Mouse (Mus musculus) ES-E14 (cell line): Measurements from ENCODE around the gene Rhou. TPM values are rescaled to one million over a fixed set of nuclear protein-coding genes. Genes with fewer than 3 reads are reported as not detected.
"Not testable (repeated sequence)": the region's sequence is repeated elsewhere in the genome, so short reads cannot be mapped to it uniquely, and the experiment has no call there.

ENCODE experiments used
- DNase-seq: peaks from one replicate; pipeline ENCODE4 v3.0.0-alpha.2; 2013; ENCODE audit warnings: low read depth, low spot score
- H3K27ac ChIP-seq: 2 replicates; pipeline ENCODE4 v1.5.1; 2012; ENCODE audit warnings: low read depth, mild to moderate bottlenecking, low read length, moderate library complexity, mixed read lengths; ENCODE audit not compliant: poor library complexity, insufficient read depth, severe bottlenecking
- H3K36me3 ChIP-seq: 2 replicates; pipeline ENCODE4 v1.6.1; 2012; ENCODE audit warnings: mild to moderate bottlenecking, low read length, moderate library complexity, mixed read lengths; ENCODE audit not compliant: control insufficient read depth, poor library complexity, insufficient read depth, severe bottlenecking
- H3K4me1 ChIP-seq, 2 experiments: fragments of 150-350 bp in 1 of 2; sonication (generic) in 1 of 2; 2 replicates each; pipeline ENCODE4 v1.6.1; 2012; ENCODE audit warnings: low read length in 2 of 2, mild to moderate bottlenecking in 1 of 2, mixed read lengths in 1 of 2; ENCODE audit not compliant: control insufficient read depth in 2 of 2, insufficient read depth in 2 of 2, poor library complexity in 1 of 2
- H3K4me3 ChIP-seq, 2 experiments: fragments of 150-350 bp in 1 of 2; sonication (generic) in 1 of 2; 2 replicates each; pipeline ENCODE4 v1.5.1; 2012; ENCODE audit warnings: low read length in 2 of 2, low read depth in 1 of 2, mild to moderate bottlenecking in 1 of 2, mixed read lengths in 1 of 2; ENCODE audit not compliant: insufficient read depth in 1 of 2, poor library complexity in 1 of 2, severe bottlenecking in 1 of 2
- H3K9ac ChIP-seq: 2 replicates; pipeline ENCODE4 v1.6.1; 2012; ENCODE audit warnings: low read depth, mild to moderate bottlenecking, low read length, mixed read lengths; ENCODE audit not compliant: poor library complexity, insufficient read depth, severe bottlenecking
- H3K9me3 ChIP-seq: fragments of 150-350 bp; sonication (generic); 2 replicates; pipeline ENCODE4 v1.6.1; 2012; ENCODE audit warnings: low read depth, mild to moderate bottlenecking, low read length; ENCODE audit not compliant: control insufficient read depth, insufficient read depth
- CHD2 ChIP-seq: IDR thresholded peaks from 2 replicates; pipeline ENCODE4 v1.6.1; 2014; ENCODE audit warnings: mild to moderate bottlenecking, low read depth, low read length, inconsistent platforms
- HCFC1 ChIP-seq: IDR thresholded peaks from 2 replicates; pipeline ENCODE4 v1.6.1; 2012; ENCODE audit warnings: low read length, inconsistent platforms, borderline replicate concordance; ENCODE audit not compliant: insufficient read depth
- MAFK ChIP-seq: IDR thresholded peaks from 2 replicates; pipeline ENCODE4 v1.6.1; 2014; ENCODE audit warnings: mild to moderate bottlenecking, low read depth, low read length, inconsistent platforms; ENCODE audit not compliant: insufficient read depth
- ZC3H11A ChIP-seq: IDR thresholded peaks from 2 replicates; pipeline ENCODE4 v1.6.1; 2012; ENCODE audit warnings: low read depth, mild to moderate bottlenecking, inconsistent platforms, low read length, borderline replicate concordance
- ZNF384 ChIP-seq: IDR thresholded peaks from 2 replicates; pipeline ENCODE4 v1.6.1; 2012; ENCODE audit warnings: low read depth, low read length, inconsistent platforms
- in situ Hi-C, 2 experiments: fragments of 600-800 bp; cut with MboI; formaldehyde crosslinking; loops; one replicate each; pipeline ENCODE4 v1.15.1; 2025; ENCODE audit warnings: low sequenced_read_pairs in 2 of 2, inconsistent platforms in 1 of 2; ENCODE audit not compliant: unreplicated experiment in 2 of 2
- total RNA-seq: library from RNA; depleted of rRNA; stranded (reverse); fragments of 300-350 nt; gene quantifications from 2 replicates; pipeline ENCODE4 v1.2.3, GENCODE M21; 2012

The Rhou gene
- total RNA-seq, 1 experiment = 12.7 TPM

GRCm38 (mm10) chr8:123630058-123630457, 23.7 kb upstream of the Rhou start:
- no peak for DNase-seq
- in situ Hi-C loops = no loop called here
- Histone ChIP-seq H3K9me3 (no peaks in the 10 kb centered on the region), H3K27ac (no peak overlapping the region), H3K4me1 (peaks cover 0 to 3% of the 10 kb centered on the region in 2 experiments; a peak in 1 of 4 replicates), H3K4me3 (no peak overlapping the region), H3K36me3 (no peaks in the 10 kb centered on the region), H3K9ac (no peak overlapping the region)
- no peak for TF ChIP-seq HCFC1
- TF ChIP-seq ZNF384 = no peak
- TF ChIP-seq MAFK = no peak
- no peak for TF ChIP-seq ZC3H11A
- no peak for TF ChIP-seq CHD2

GRCm38 (mm10) chr8:123630841-123631251, 22.9 kb upstream of the Rhou start:
- H3K27ac ChIP-seq = no peak overlapping the region
- no peak overlapping the region for H3K9ac ChIP-seq
- no peaks in the 10 kb centered on the region for H3K9me3 ChIP-seq
- H3K36me3 ChIP-seq = no peaks in the 10 kb centered on the region
- in situ Hi-C loops = no loop called here
- no peak for DNase-seq
- no peak overlapping the region for H3K4me3 ChIP-seq
- no peak for TF ChIP-seq MAFK
- peaks cover 0 to 3% of the 10 kb centered on the region in 2 experiments; a peak in 1 of 4 replicates for H3K4me1 ChIP-seq

- H3K27ac ChIP-seq, in situ Hi-C loops, DNase-seq, H3K4me3 ChIP-seq, H3K36me3 ChIP-seq, H3K4me1 ChIP-seq, H3K9ac ChIP-seq, H3K9me3 ChIP-seq: not testable (repeated sequence)
Observed at GRCm38 (mm10) chr8:123631746-123632145, 22.0 kb upstream of the Rhou start.

- peaks cover 0 to 3% of the 10 kb centered on the region in 2 experiments; a peak in 1 of 4 replicates for H3K4me1 ChIP-seq
- TF ChIP-seq ZNF384 (no peak), CHD2 (no peak)
- no peak overlapping the region for H3K4me3 ChIP-seq
- no peak overlapping the region for H3K27ac ChIP-seq
- in situ Hi-C loops = no loop called here
- no peak overlapping the region for H3K9ac ChIP-seq
- H3K36me3 ChIP-seq = no peaks in the 10 kb centered on the region
- H3K9me3 ChIP-seq = no peaks in the 10 kb centered on the region
- DNase-seq = no peak
Observed at GRCm38 (mm10) chr8:123632257-123632656, 21.5 kb upstream of the Rhou start.

GRCm38 (mm10) chr8:123633801-123634200, 19.9 kb upstream of the Rhou start:
- in situ Hi-C loops = no loop called here
- DNase-seq = no peak
- Histone ChIP-seq H3K36me3 (no peaks in the 10 kb centered on the region), H3K4me1 (peaks cover 0 to 3% of the 10 kb centered on the region in 2 experiments; a peak in 1 of 4 replicates), H3K9me3 (no peaks in the 10 kb centered on the region), H3K9ac (no peak overlapping the region), H3K4me3 (no peak overlapping the region), H3K27ac (no peak overlapping the region)
- no peak for TF ChIP-seq CHD2
